Mouse (Mus musculus) heart, postnatal 0 days (tissue): ENCODE data around the gene Nmnat2.

Source experiments
- CTCF ChIP-seq: IDR thresholded peaks from 2 replicates; pipeline ENCODE4 v1.5.1; 2016; ENCODE audit warnings: antibody characterized with exemption, control low read depth, low read depth
- EP300 ChIP-seq: IDR thresholded peaks from 2 replicates; pipeline ENCODE4 v1.6.1; 2016; ENCODE audit warnings: antibody characterized with exemption, low read depth

- TF ChIP-seq CTCF (no peak), EP300 (no peak)
Measured at GRCm38 (mm10) chr1:153121320-153121719, 166.5 kb downstream of the Nmnat2 start.
